Mouse (Mus musculus): ENCODE results near the gene Hadhb.

- no peak for TF ChIP-seq CTCF (IDR thresholded peaks at IDR 0.05; ENCODE audit: low read depth)
- TF ChIP-seq EP300 (IDR thresholded peaks at IDR 0.05; ENCODE audit: low read depth), result no peak
Observed at GRCm38 (mm10) chr5:30233042-30233441, 78.0 kb downstream of the Hadhb start.

Measured in liver, postnatal 0 days (tissue).